Comparison of ENCODE assay signal across 9 mouse cellular contexts in genomic region chr17:55892406-55892955, GRCm38 (mm10). TPM values are rescaled to one million over a fixed set of nuclear protein-coding genes. Genes with fewer than 3 reads are reported as not detected.
DNase-seq lines count a peak whose midpoint lies in the region; ATAC-seq and TF ChIP-seq lines count a peak whose summit lies in the region.
"Not testable (repeated sequence)": the region's sequence is repeated elsewhere in the genome, so short reads cannot be mapped to it uniquely, and the experiment has no call there.
"Had no signal": no experiment of that assay in that cellular context is flagged by ENCODE, and none has a peak within 500 bp of the region (broad histone marks: within the 10 kb centered on the region; RNA-seq: fewer than 3 reads in every experiment).

No protein-coding gene starts in this region.

- WGBS in heart, postnatal 0 days = 13% methylated on average over 5 of the region's 8 CpGs
- 10% methylated on average over 6 of the region's 8 CpGs for WGBS in liver, embryonic 11.5 days
- WGBS in midbrain, embryonic 12.5 days = 21% methylated on average over 6 of the region's 8 CpGs
- 4% methylated on average over 7 of the region's 8 CpGs for WGBS in spleen, adult 2 months

- TF ChIP-seq POLR2A in brain, embryonic 14.5 days (IDR thresholded peaks at IDR 0.05; ENCODE audit: borderline replicate concordance, extremely low read depth, insufficient read depth, insufficient read length, poor library complexity, severe bottlenecking); spleen, adult 2 months (IDR thresholded peaks at IDR 0.05; ENCODE audit: low read depth, low read length): not testable (repeated sequence)

- H3K27me3 ChIP-seq in heart, postnatal 0 days (ENCODE audit: control insufficient read depth, insufficient read depth, low read length); liver, embryonic 11.5 days (replicated peaks; ENCODE audit: control insufficient read depth, insufficient read depth, low read length); midbrain, embryonic 12.5 days; spleen, adult 2 months (ENCODE audit: control insufficient read depth, insufficient read depth, low read length): not testable (repeated sequence)

- peak overlapping the region; percentile 61 for H3K4me2 ChIP-seq in heart, postnatal 0 days (ENCODE audit: low read depth, low read length)
- peak overlapping the region; percentile 68 for H3K4me2 ChIP-seq in liver, embryonic 11.5 days
- H3K4me2 ChIP-seq in midbrain, embryonic 12.5 days (replicated peaks) = peak overlapping the region; percentile 53

- peak overlapping the region; percentile 55 for H3K4me3 ChIP-seq in heart, postnatal 0 days (ENCODE audit: low read depth, low read length)
- H3K4me3 ChIP-seq in liver, embryonic 11.5 days (ENCODE audit: low read depth, low read length) = peak overlapping the region; percentile 60
- H3K4me3 ChIP-seq in midbrain, embryonic 12.5 days = peak overlapping the region; percentile 47
- H3K4me3 ChIP-seq in spleen, adult 2 months (ENCODE audit: extremely low read depth, insufficient read depth, insufficient read length) = peak overlapping the region; percentile 57

- peak overlapping the region; percentile 46 for H3K9ac ChIP-seq in heart, postnatal 0 days (replicated peaks; ENCODE audit: low read depth, low read length)
- H3K9ac ChIP-seq in liver, embryonic 11.5 days (ENCODE audit: low read depth, low read length) = peak overlapping the region; percentile 44; the same call in 1 of the 2 replicates
- peak overlapping the region; percentile 44 for H3K9ac ChIP-seq in midbrain, embryonic 12.5 days (replicated peaks)

- H3K36me3 ChIP-seq in heart, postnatal 0 days (replicated peaks; ENCODE audit: control insufficient read depth, insufficient read depth, low read length); liver, embryonic 11.5 days (ENCODE audit: control insufficient read depth, insufficient read depth, low read length); spleen, adult 2 months (ENCODE audit: control insufficient read depth, insufficient read depth, low read length): not testable (repeated sequence)
- peaks cover 13% of the 10 kb centered on the region for H3K36me3 ChIP-seq in midbrain, embryonic 12.5 days

- not testable (repeated sequence) for H3K4me1 ChIP-seq in heart, postnatal 0 days (ENCODE audit: control insufficient read depth, insufficient read depth); liver, embryonic 11.5 days (replicated peaks; ENCODE audit: control insufficient read depth, insufficient read depth, low read length); midbrain, embryonic 12.5 days; spleen, adult 2 months (ENCODE audit: control insufficient read depth, insufficient read depth, insufficient read length)

- DNase-seq in A20 (ENCODE audit: low read depth, low spot score) = peak; percentile 63
- DNase-seq in brain, embryonic 14.5 days (ENCODE audit: low read depth) = peak; percentile 40
- peak; percentile 9 for DNase-seq in fibroblast of lung, adult 2 months (ENCODE audit: low read depth)
- not testable (repeated sequence) for DNase-seq in heart, postnatal 0 days (ENCODE audit: low spot score); liver, embryonic 11.5 days (ENCODE audit: low spot score); spleen, adult 2 months (ENCODE audit: low read depth in 1 of 2, low spot score in 2 of 2)
- peak; percentile 57 for DNase-seq in kidney, adult 9 months

- H3K27ac ChIP-seq in heart, postnatal 0 days (ENCODE audit: low read depth) = peak overlapping the region; percentile 89
- H3K27ac ChIP-seq in liver, embryonic 11.5 days (ENCODE audit: low read depth, low read length) = not testable (repeated sequence)
- H3K27ac ChIP-seq in midbrain, embryonic 12.5 days (replicated peaks) = 0 out of 2 replicates have a peak overlapping the region, but pooled peaks have one; percentile 49
- H3K27ac ChIP-seq in spleen, adult 2 months (ENCODE audit: insufficient read depth, low read length) = peak overlapping the region; percentile 83

- ATAC-seq in heart, postnatal 0 days (ENCODE audit: insufficient read depth, low read depth); liver, embryonic 11.5 days (replicated peaks; ENCODE audit: low FRiP score); midbrain, embryonic 12.5 days (ENCODE audit: low FRiP score, low read depth): not testable (repeated sequence)

- not testable (repeated sequence) for TF ChIP-seq EP300 in heart, postnatal 0 days (IDR thresholded peaks at IDR 0.05; ENCODE audit: low read depth)

- not testable (repeated sequence) for H3K9me3 ChIP-seq in heart, postnatal 0 days (replicated peaks; ENCODE audit: control insufficient read depth, low read length); liver, embryonic 11.5 days (ENCODE audit: control insufficient read depth, low read length); midbrain, embryonic 12.5 days

- not testable (repeated sequence) for TF ChIP-seq CTCF in brain, embryonic 14.5 days (IDR thresholded peaks at IDR 0.05; ENCODE audit: borderline replicate concordance, extremely low read depth, insufficient read depth, insufficient read length); heart, postnatal 0 days (IDR thresholded peaks at IDR 0.05; ENCODE audit: low read depth); spleen, adult 2 months (IDR thresholded peaks at IDR 0.05; ENCODE audit: extremely low read depth, insufficient read depth, insufficient read length, insufficient replicate concordance)

RNA-seq across cellular contexts. Expression of gene Zfp959, which starts 0.6 kb away (rescaled TPM):
- 7.6 and 7.8 TPM in 2 replicates for polyA plus RNA-seq in brain, embryonic 14.5 days (2012; rRNA removed)
- total RNA-seq in heart, postnatal 0 days (2014; rRNA removed; ENCODE audit: low replicate concordance) = 3.1 and 8.2 TPM in 2 replicates
- 7.3 and 7.4 TPM in 2 replicates for polyA plus RNA-seq in heart, postnatal 0 days (2015; fragmentation: Nextera tagmentation; extraction: Ambion mirVana)
- 12.6 and 13.2 TPM in 2 replicates for polyA plus RNA-seq in liver, embryonic 11.5 days (2014; fragmentation: Nextera tagmentation; extraction: Ambion mirVana)
- 15.7 and 16.7 TPM in 2 replicates for polyA plus RNA-seq in midbrain, embryonic 12.5 days (2016; fragmentation: Nextera tagmentation; extraction: Ambion mirVana)
- polyA plus RNA-seq in spleen, adult 2 months (2012; rRNA removed) = 0.88 and 0.96 TPM in 2 replicates

RNA-seq across cellular contexts. Expression of gene Zfp119a, which starts 13.8 kb away (rescaled TPM):
- 3.8 and 4.3 TPM in 2 replicates for polyA plus RNA-seq in brain, embryonic 14.5 days (2012; rRNA removed)
- 0.08 and 4.4 TPM in 2 replicates for total RNA-seq in heart, postnatal 0 days (2014; rRNA removed; ENCODE audit: low replicate concordance)
- polyA plus RNA-seq in heart, postnatal 0 days (2015; fragmentation: Nextera tagmentation; extraction: Ambion mirVana) = 5.4 and 6.0 TPM in 2 replicates
- polyA plus RNA-seq in liver, embryonic 11.5 days (2014; fragmentation: Nextera tagmentation; extraction: Ambion mirVana) = 4.7 and 5.0 TPM in 2 replicates
- 12.6 and 13.3 TPM in 2 replicates for polyA plus RNA-seq in midbrain, embryonic 12.5 days (2016; fragmentation: Nextera tagmentation; extraction: Ambion mirVana)
- 0.18 and 0.33 TPM in 2 replicates for polyA plus RNA-seq in spleen, adult 2 months (2012; rRNA removed)

RNA-seq across cellular contexts. Expression of gene Zfp119b, which starts 56.8 kb away (rescaled TPM):
- polyA plus RNA-seq in brain, embryonic 14.5 days (2012; rRNA removed) = 2.6 and 3.4 TPM in 2 replicates
- 2.9 and 3.8 TPM in 2 replicates for total RNA-seq in heart, postnatal 0 days (2014; rRNA removed; ENCODE audit: low replicate concordance)
- 5.6 and 6.8 TPM in 2 replicates for polyA plus RNA-seq in heart, postnatal 0 days (2015; fragmentation: Nextera tagmentation; extraction: Ambion mirVana)
- 3.8 and 4.4 TPM in 2 replicates for polyA plus RNA-seq in liver, embryonic 11.5 days (2014; fragmentation: Nextera tagmentation; extraction: Ambion mirVana)
- polyA plus RNA-seq in midbrain, embryonic 12.5 days (2016; fragmentation: Nextera tagmentation; extraction: Ambion mirVana) = 6.1 and 6.3 TPM in 2 replicates
- polyA plus RNA-seq in spleen, adult 2 months (2012; rRNA removed) = 0.25 and 0.27 TPM in 2 replicates

RNA-seq across cellular contexts. Expression of gene Ebi3, which starts 60.0 kb away (rescaled TPM):
- polyA plus RNA-seq in brain, embryonic 14.5 days (2012; rRNA removed) = 3.7 and 3.8 TPM in 2 replicates
- not detected in 2 replicates for total RNA-seq in heart, postnatal 0 days (2014; rRNA removed; ENCODE audit: low replicate concordance)
- 0.37 and 1.1 TPM in 2 replicates for polyA plus RNA-seq in heart, postnatal 0 days (2015; fragmentation: Nextera tagmentation; extraction: Ambion mirVana)
- polyA plus RNA-seq in liver, embryonic 11.5 days (2014; fragmentation: Nextera tagmentation; extraction: Ambion mirVana) = 3.5 and 4.7 TPM in 2 replicates
- polyA plus RNA-seq in midbrain, embryonic 12.5 days (2016; fragmentation: Nextera tagmentation; extraction: Ambion mirVana) = 3.2 and 3.8 TPM in 2 replicates
- 36.3 and 44.8 TPM in 2 replicates for polyA plus RNA-seq in spleen, adult 2 months (2012; rRNA removed)
- total RNA-seq: gastrocnemius, adult 8-10 months had no signal
